Mouse (Mus musculus): Measurements from ENCODE around the gene 4933417A18Rik.

GRCm38 (mm10) chr13:34963511-34964397 is 39.5 kb downstream of the 4933417A18Rik start, which contains the start of gene Eci3:
- TF ChIP-seq CTCF (IDR thresholded peaks at IDR 0.05; ENCODE audit: low read depth) (no peak), EP300 (IDR thresholded peaks at IDR 0.05; ENCODE audit: low read depth) (no peak)

All from heart, postnatal 0 days (tissue).